Mouse (Mus musculus) stomach, embryonic 16.5 days (tissue): ENCODE measurements around the gene Pcdh7. TPM values are rescaled to one million over a fixed set of nuclear protein-coding genes. Genes with fewer than 3 reads are reported as not detected.
A peak's percentile ranks its signal among the peaks of the same experiment; 100 is the strongest.
"Not testable (repeated sequence)": the region's sequence is repeated elsewhere in the genome, so short reads cannot be mapped to it uniquely, and the experiment has no call there.

Source experiments
- ATAC-seq: fragments of 200-750 bp; cut with Nextera tagmentation; 2 replicates; pipeline ENCODE4 v1.8.0; 2017; ENCODE audit warnings: moderate number of reproducible peaks, moderate TSS enrichment; ENCODE audit not compliant: insufficient read depth, low FRiP score
- H3K27ac ChIP-seq: fragments of 300-500 bp; sonication (generic); 2 replicates; pipeline ENCODE4 v1.5.1; 2014; ENCODE audit warnings: low read length
- H3K27me3 ChIP-seq: fragments of 300-500 bp; sonication (generic); 2 replicates; pipeline ENCODE4 v1.6.1; 2014; ENCODE audit warnings: low read length, control low read depth, mixed read lengths; ENCODE audit not compliant: control insufficient read depth, insufficient read depth
- H3K36me3 ChIP-seq: fragments of 300-500 bp; sonication (generic); 2 replicates; pipeline ENCODE4 v1.6.1; 2014; ENCODE audit warnings: low read length; ENCODE audit not compliant: control insufficient read depth, insufficient read depth
- H3K4me1 ChIP-seq: fragments of 300-500 bp; sonication (generic); 2 replicates; pipeline ENCODE4 v1.6.1; 2014; ENCODE audit warnings: low read length, control low read depth, mixed read lengths; ENCODE audit not compliant: control insufficient read depth, insufficient read depth
- H3K4me2 ChIP-seq: fragments of 300-500 bp; sonication (generic); 2 replicates; pipeline ENCODE4 v1.6.1; 2014; ENCODE audit warnings: low read depth, low read length, mixed read lengths
- H3K4me3 ChIP-seq: fragments of 300-500 bp; sonication (generic); replicated peaks from 2 replicates; pipeline ENCODE4 v1.5.1; 2014; ENCODE audit warnings: mild to moderate bottlenecking, low read length
- H3K9ac ChIP-seq: fragments of 300-500 bp; sonication (generic); 2 replicates; pipeline ENCODE4 v1.6.1; 2014; ENCODE audit warnings: low read length
- H3K9me3 ChIP-seq: fragments of 300-500 bp; sonication (generic); replicated peaks from 2 replicates; pipeline ENCODE4 v1.6.1; 2016; ENCODE audit warnings: low read length, control low read depth; ENCODE audit not compliant: control insufficient read depth
- whole genome bisulfite sequencing: fragments of 180-500 bp; shearing (Covaris S2); extraction: QIAGEN DNeasy Blood & Tissue Kit; methylation state at CpG from one replicate; pipeline ENCODE4 v1.1.7; 2014; 5-methylcytosine and 5-hydroxymethylcytosine counted together
- polyA plus RNA-seq: library from polyadenylated mRNA; unstranded; fragments of >200 nt; fragmentation: Nextera tagmentation; extraction: Ambion mirVana; gene quantifications from 2 replicates; pipeline ENCODE4 v1.2.1, GENCODE M21; 2015

Pcdh7 gene
- polyA plus RNA-seq, 1 experiment from 2014 or later, result 9.1 TPM

- no peaks in the 10 kb centered on the region for H3K4me1 ChIP-seq
- H3K27ac ChIP-seq, result no peak overlapping the region
- H3K4me2 ChIP-seq, result no peak overlapping the region
- H3K9me3 ChIP-seq, result no peaks in the 10 kb centered on the region
- H3K4me3 ChIP-seq, result no peak overlapping the region
- no peak overlapping the region for H3K9ac ChIP-seq
- ATAC-seq, result no peak
- no peaks in the 10 kb centered on the region for H3K27me3 ChIP-seq
- no peaks in the 10 kb centered on the region for H3K36me3 ChIP-seq
Observed at GRCm38 (mm10) chr5:58172218-58172617, 454.5 kb downstream of the Pcdh7 start.

- H3K4me1 ChIP-seq, H3K36me3 ChIP-seq, H3K9me3 ChIP-seq, H3K4me2 ChIP-seq, H3K9ac ChIP-seq, H3K27me3 ChIP-seq, H3K4me3 ChIP-seq, H3K27ac ChIP-seq: not testable (repeated sequence)
- ATAC-seq, result peak; percentile 10; the same call in 1 of the 2 replicates
Observed at GRCm38 (mm10) chr5:58174335-58174734, 456.6 kb downstream of the Pcdh7 start.

- H3K27me3 ChIP-seq, result no peaks in the 10 kb centered on the region
- WGBS, result 97% methylated on average over 3 of the region's 3 CpGs
- H3K27ac ChIP-seq, result no peak overlapping the region
- H3K36me3 ChIP-seq, result no peaks in the 10 kb centered on the region
- no peak overlapping the region for H3K4me3 ChIP-seq
- H3K4me1 ChIP-seq, result no peaks in the 10 kb centered on the region
- H3K4me2 ChIP-seq, result no peak overlapping the region
- ATAC-seq, result no peak
- no peaks in the 10 kb centered on the region for H3K9me3 ChIP-seq
- no peak overlapping the region for H3K9ac ChIP-seq
Observed at GRCm38 (mm10) chr5:58175532-58175931, 457.8 kb downstream of the Pcdh7 start.
